Mouse (Mus musculus) liver, embryonic 11.5 days (tissue): ENCODE data around the gene Gm43064. TPM values are rescaled to one million over a fixed set of nuclear protein-coding genes. Genes with fewer than 3 reads are reported as not detected.
"Not testable (repeated sequence)": the region's sequence is repeated elsewhere in the genome, so short reads cannot be mapped to it uniquely, and the experiment has no call there.

Source experiments
- ATAC-seq: fragments of 200-750 bp; cut with Nextera tagmentation; replicated peaks from 2 replicates; pipeline ENCODE4 v1.8.0; 2017; ENCODE audit warnings: moderate number of reproducible peaks, mild to moderate bottlenecking, moderate TSS enrichment, moderate library complexity; ENCODE audit not compliant: low FRiP score
- DNase-seq: peaks from one replicate; pipeline ENCODE4 v3.0.0-alpha.2; 2017; ENCODE audit warnings: low spot score
- H3K27ac ChIP-seq: fragments of 300-500 bp; sonication (generic); 2 replicates; pipeline ENCODE4 v1.5.1; 2014; ENCODE audit warnings: mild to moderate bottlenecking, low read depth, low read length, control low read depth
- H3K27me3 ChIP-seq: fragments of 300-500 bp; sonication (generic); replicated peaks from 2 replicates; pipeline ENCODE4 v1.6.1; 2014; ENCODE audit warnings: low read length, mixed read lengths; ENCODE audit not compliant: control insufficient read depth, insufficient read depth
- H3K36me3 ChIP-seq: fragments of 300-500 bp; sonication (generic); 2 replicates; pipeline ENCODE4 v1.6.1; 2014; ENCODE audit warnings: mild to moderate bottlenecking, low read length, moderate library complexity, mixed read lengths; ENCODE audit not compliant: control insufficient read depth, insufficient read depth
- H3K4me1 ChIP-seq: fragments of 300-500 bp; sonication (generic); replicated peaks from 2 replicates; pipeline ENCODE4 v1.6.1; 2014; ENCODE audit warnings: low read length, mixed read lengths; ENCODE audit not compliant: control insufficient read depth, insufficient read depth
- H3K4me2 ChIP-seq: fragments of 300-500 bp; sonication (generic); 2 replicates; pipeline ENCODE4 v1.6.1; 2014; ENCODE audit warnings: mild to moderate bottlenecking, control low read depth, moderate library complexity
- H3K4me3 ChIP-seq: fragments of 300-500 bp; sonication (generic); 2 replicates; pipeline ENCODE4 v1.5.1; 2014; ENCODE audit warnings: low read depth, low read length, control low read depth
- H3K9ac ChIP-seq: fragments of 300-500 bp; sonication (generic); 2 replicates; pipeline ENCODE4 v1.6.1; 2014; ENCODE audit warnings: low read depth, low read length, control low read depth
- H3K9me3 ChIP-seq: fragments of 300-500 bp; sonication (generic); 2 replicates; pipeline ENCODE4 v1.6.1; 2016; ENCODE audit warnings: low read length, inconsistent platforms, mixed read lengths; ENCODE audit not compliant: control insufficient read depth
- WGBS: fragments of 180-500 bp; shearing (Covaris S2); extraction: QIAGEN DNeasy Blood & Tissue Kit; methylation state at CpG from one replicate; pipeline ENCODE4 v1.1.7; 2014; 5-methylcytosine and 5-hydroxymethylcytosine counted together
- polyA plus RNA-seq: library from polyadenylated mRNA; unstranded; fragments of >200 nt; fragmentation: Nextera tagmentation; extraction: Ambion mirVana; gene quantifications from 2 replicates; pipeline ENCODE4 v1.2.1, GENCODE M21; 2014

Gm43064 gene
- polyA plus RNA-seq, 1 experiment from 2014 or later = 0.75 TPM

DNA sequence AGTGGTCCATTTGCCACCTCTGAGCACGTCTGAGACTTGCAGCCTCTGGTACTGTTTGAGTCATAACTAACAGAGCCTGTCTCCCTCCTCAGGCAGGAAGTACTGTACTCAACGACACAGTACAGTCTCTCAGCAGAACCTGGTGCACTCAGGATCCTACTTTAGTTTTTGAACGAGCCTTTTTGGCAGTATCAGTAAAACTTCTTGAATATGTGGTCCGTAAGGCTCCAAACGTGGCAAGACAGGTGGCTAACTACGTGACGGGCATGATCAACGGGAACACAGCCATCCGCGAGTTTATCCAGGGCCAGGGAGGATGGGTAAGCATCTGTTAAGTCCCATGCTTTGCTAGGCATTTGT lies 26.6 kb downstream of the Gm43064 start:
- Histone ChIP-seq H3K9me3 (no peaks in the 10 kb centered on the region), H3K4me2 (no peak overlapping the region), H3K27ac (no peak overlapping the region), H3K9ac (no peak overlapping the region), H3K36me3 (no peaks in the 10 kb centered on the region), H3K27me3 (no peaks in the 10 kb centered on the region), H3K4me1 (peaks cover 9% of the 10 kb centered on the region), H3K4me3 (no peak overlapping the region)
- DNase-seq (no peak), ATAC-seq (no peak)
- 80% methylated on average over 10 of the region's 10 CpGs for WGBS

GRCm38 (mm10) chr3:103836453-103836852 lies 27.1 kb downstream of the Gm43064 start:
- peaks cover 9% of the 10 kb centered on the region for H3K4me1 ChIP-seq
- H3K4me3 ChIP-seq = no peak overlapping the region
- H3K36me3 ChIP-seq = no peaks in the 10 kb centered on the region
- no peak overlapping the region for H3K4me2 ChIP-seq
- H3K27me3 ChIP-seq = no peaks in the 10 kb centered on the region
- no peak overlapping the region for H3K9ac ChIP-seq
- WGBS = 89% methylated on average over 5 of the region's 5 CpGs
- 0 out of 2 replicates have a peak, but pooled peaks cover under 1% of the 10 kb centered on the region for H3K9me3 ChIP-seq
- ATAC-seq (no peak), DNase-seq (no peak)
- H3K27ac ChIP-seq = no peak overlapping the region

- Histone ChIP-seq H3K27me3 (no peaks in the 10 kb centered on the region), H3K4me1 (no peaks in the 10 kb centered on the region), H3K36me3 (no peaks in the 10 kb centered on the region), H3K4me3 (no peak overlapping the region), H3K27ac (no peak overlapping the region), H3K9me3 (0 out of 2 replicates have a peak, but pooled peaks cover 2% of the 10 kb centered on the region), H3K4me2 (no peak overlapping the region), H3K9ac (no peak overlapping the region)
- 89% methylated on average over 6 of the region's 6 CpGs for WGBS
- ATAC-seq = no peak
- DNase-seq = no peak
These were observed 30.3 kb downstream of the Gm43064 start for GRCm38 (mm10) chr3:103839711-103840110.

- H3K9ac ChIP-seq, H3K4me1 ChIP-seq, H3K27me3 ChIP-seq, DNase-seq, ATAC-seq, H3K4me2 ChIP-seq, H3K4me3 ChIP-seq, H3K9me3 ChIP-seq, H3K36me3 ChIP-seq, H3K27ac ChIP-seq: not testable (repeated sequence)
- 84% methylated on average over 3 of the region's 3 CpGs for whole genome bisulfite sequencing
These were observed 30.8 kb downstream of the Gm43064 start for GRCm38 (mm10) chr3:103840195-103840594.

GRCm38 (mm10) chr3:103840946-103841345 lies 31.6 kb downstream of the Gm43064 start:
- not testable (repeated sequence) for H3K4me1 ChIP-seq, DNase-seq, H3K4me3 ChIP-seq, H3K9ac ChIP-seq, H3K36me3 ChIP-seq, H3K27ac ChIP-seq, H3K9me3 ChIP-seq, ATAC-seq, H3K27me3 ChIP-seq, H3K4me2 ChIP-seq
- 67% methylated on average over 7 of the region's 7 CpGs for WGBS

DNA sequence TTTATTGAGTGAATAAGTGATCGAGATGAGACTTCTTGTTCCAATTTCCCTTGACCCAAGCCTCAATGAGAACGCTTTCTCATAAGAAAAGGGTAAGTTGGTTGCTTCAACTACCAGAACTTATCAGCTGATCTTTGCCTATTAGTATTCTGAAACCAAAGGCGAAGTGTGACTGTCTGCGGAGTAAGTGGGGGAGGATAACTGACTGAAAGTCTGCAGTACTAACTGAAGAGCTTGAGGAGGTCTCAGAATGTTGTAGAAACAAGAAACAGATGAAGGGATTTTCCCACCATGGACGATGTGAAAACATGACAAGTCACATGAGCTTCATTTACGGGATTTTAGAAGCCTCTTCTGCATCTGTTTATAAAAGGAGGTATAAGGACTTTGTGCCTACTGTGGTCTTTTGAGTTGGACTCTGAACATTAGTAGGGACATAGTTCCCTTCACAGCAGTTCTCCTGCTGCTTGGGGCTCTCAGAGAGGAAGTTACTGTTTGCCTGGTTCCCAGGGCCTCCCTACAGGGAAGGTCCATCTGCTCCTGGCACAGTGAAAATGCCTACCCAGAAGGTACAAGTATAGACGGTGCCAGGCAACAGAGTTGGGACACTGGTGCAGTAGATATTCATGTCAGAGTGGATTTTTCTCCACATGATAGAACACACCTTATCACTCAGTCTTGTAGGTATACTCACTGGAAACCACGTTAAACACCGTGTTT lies 41.4 kb downstream of the Gm43064 start:
- 58% methylated on average over 9 of the region's 9 CpGs for WGBS
- Histone ChIP-seq H3K36me3 (no peaks in the 10 kb centered on the region), H3K27ac (no peak overlapping the region), H3K9me3 (no peaks in the 10 kb centered on the region), H3K4me3 (no peak overlapping the region), H3K4me2 (no peak overlapping the region), H3K27me3 (no peaks in the 10 kb centered on the region), H3K9ac (no peak overlapping the region), H3K4me1 (no peaks in the 10 kb centered on the region)
- DNase-seq (no peak), ATAC-seq (no peak)

- ATAC-seq = no peak
- 90% methylated on average over 6 of the region's 6 CpGs for WGBS
These were observed 42.1 kb downstream of the Gm43064 start for GRCm38 (mm10) chr3:103851481-103851880.

DNA sequence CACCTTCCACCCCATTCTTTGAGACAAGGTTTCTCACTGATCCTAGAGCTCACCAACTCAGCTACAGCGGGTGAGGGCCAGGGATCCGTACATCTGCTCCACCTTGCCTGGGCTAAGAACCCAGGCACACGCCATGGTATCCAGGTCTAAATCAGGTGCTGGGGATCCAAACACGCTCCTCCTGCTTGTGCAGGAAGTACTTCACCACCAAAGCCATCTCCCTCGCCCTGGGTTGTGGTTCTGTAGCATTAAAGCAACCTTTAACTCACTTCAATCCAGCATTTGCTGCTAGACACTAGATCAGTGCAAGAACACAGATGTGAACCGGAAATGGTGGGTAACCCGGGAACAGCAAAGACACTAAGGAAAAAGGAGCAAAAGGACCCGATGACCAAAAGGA lies 42.5 kb downstream of the Gm43064 start:
- ATAC-seq = no peak
- no peaks in the 10 kb centered on the region for H3K36me3 ChIP-seq
- no peak for DNase-seq

More at GRCm38 (mm10) chr3:103851481-103851880, 42.1 kb downstream of the Gm43064 start:
- Histone ChIP-seq H3K27me3 (no peaks in the 10 kb centered on the region), H3K4me2 (no peak overlapping the region), H3K4me1 (no peaks in the 10 kb centered on the region), H3K9me3 (no peaks in the 10 kb centered on the region), H3K36me3 (no peaks in the 10 kb centered on the region), H3K9ac (no peak overlapping the region), H3K27ac (no peak overlapping the region), H3K4me3 (no peak overlapping the region)
- DNase-seq = no peak

GRCm38 (mm10) chr3:103852565-103853299 lies 43.4 kb downstream of the Gm43064 start:
- H3K4me1 ChIP-seq = no peaks in the 10 kb centered on the region
- no peak overlapping the region for H3K9ac ChIP-seq
- H3K9me3 ChIP-seq = no peaks in the 10 kb centered on the region
- 69% methylated on average over 3 of the region's 3 CpGs for WGBS
- H3K27me3 ChIP-seq = no peaks in the 10 kb centered on the region
- H3K36me3 ChIP-seq = no peaks in the 10 kb centered on the region
- H3K4me2 ChIP-seq = no peak overlapping the region
- H3K27ac ChIP-seq = no peak overlapping the region
- DNase-seq (no peak), ATAC-seq (no peak)
- H3K4me3 ChIP-seq = no peak overlapping the region

More for the DNA sequence above, 42.5 kb downstream of the Gm43064 start:
- no peak overlapping the region for H3K4me3 ChIP-seq
- no peaks in the 10 kb centered on the region for H3K4me1 ChIP-seq
- no peak overlapping the region for H3K27ac ChIP-seq
- 82% methylated on average over 8 of the region's 8 CpGs for WGBS
- H3K4me2 ChIP-seq = no peak overlapping the region
- H3K9ac ChIP-seq = no peak overlapping the region
- H3K27me3 ChIP-seq = no peaks in the 10 kb centered on the region
- no peaks in the 10 kb centered on the region for H3K9me3 ChIP-seq
